Mouse (Mus musculus) lung, embryonic 16.5 days (tissue): ENCODE measurements around the gene Tubg2. TPM values are rescaled to one million over a fixed set of nuclear protein-coding genes. Genes with fewer than 3 reads are reported as not detected.

Experiments used
- ATAC-seq: fragments of 200-750 bp; cut with Nextera tagmentation; 2 replicates; pipeline ENCODE4 v1.8.0; 2017; ENCODE audit warnings: low read depth, mild to moderate bottlenecking, moderate library complexity
- H3K27ac ChIP-seq: fragments of 300-500 bp; sonication (generic); 2 replicates; pipeline ENCODE4 v1.5.1; 2014; ENCODE audit warnings: mild to moderate bottlenecking, control low read depth, low read length
- H3K27me3 ChIP-seq: fragments of 300-500 bp; sonication (generic); 2 replicates; pipeline ENCODE4 v1.6.1; 2014; ENCODE audit warnings: low read depth, low read length, mixed read lengths; ENCODE audit not compliant: control insufficient read depth, insufficient read depth
- H3K36me3 ChIP-seq: fragments of 300-500 bp; sonication (generic); 2 replicates; pipeline ENCODE4 v1.6.1; 2014; ENCODE audit warnings: low read length; ENCODE audit not compliant: control insufficient read depth, insufficient read depth
- H3K4me1 ChIP-seq: fragments of 300-500 bp; sonication (generic); replicated peaks from 2 replicates; pipeline ENCODE4 v1.6.1; 2014; ENCODE audit warnings: low read length, mixed read lengths; ENCODE audit not compliant: control insufficient read depth, insufficient read depth
- H3K4me2 ChIP-seq: fragments of 300-500 bp; sonication (generic); 2 replicates; pipeline ENCODE4 v1.6.1; 2014; ENCODE audit warnings: low read depth, low read length, control low read depth
- H3K4me3 ChIP-seq: fragments of 300-500 bp; sonication (generic); 2 replicates; pipeline ENCODE4 v1.5.1; 2014; ENCODE audit warnings: mild to moderate bottlenecking, low read length, control low read depth
- H3K9ac ChIP-seq: fragments of 300-500 bp; sonication (generic); 2 replicates; pipeline ENCODE4 v1.6.1; 2014; ENCODE audit warnings: low read length, control low read depth
- H3K9me3 ChIP-seq: fragments of 300-500 bp; sonication (generic); 2 replicates; pipeline ENCODE4 v1.6.1; 2016; ENCODE audit warnings: low read length; ENCODE audit not compliant: control insufficient read depth
- WGBS: fragments of 180-500 bp; shearing (Covaris S2); extraction: QIAGEN DNeasy Blood & Tissue Kit; methylation state at CpG from one replicate; pipeline ENCODE4 v1.1.7; 2014; 5-methylcytosine and 5-hydroxymethylcytosine counted together
- polyA plus RNA-seq: library from polyadenylated mRNA; unstranded; fragments of >200 nt; fragmentation: Nextera tagmentation; extraction: Ambion mirVana; gene quantifications from 2 replicates; pipeline ENCODE4 v1.2.1, GENCODE M21; 2015

Gene Tubg2
- polyA plus RNA-seq, 1 experiment from 2014 or later, result 3.1 TPM

GRCm38 (mm10) chr11:101189495-101190180 is 33.9 kb downstream of the Tubg2 start:
- peak overlapping the region; percentile 8; the same call in 1 of the 2 replicates for H3K9ac ChIP-seq
- no peak overlapping the region for H3K4me3 ChIP-seq
- 0 out of 2 replicates have a peak overlapping the region, but pooled peaks have one; percentile 4 for H3K4me2 ChIP-seq
- H3K4me1 ChIP-seq, result peaks cover 22% of the 10 kb centered on the region
- H3K9me3 ChIP-seq, result no peaks in the 10 kb centered on the region
- peak overlapping the region; percentile 90 for H3K27ac ChIP-seq
- H3K27me3 ChIP-seq, result no peaks in the 10 kb centered on the region
- peak; percentile 91 for ATAC-seq
- 13% methylated on average over 6 of the region's 6 CpGs for WGBS
- H3K36me3 ChIP-seq, result no peaks in the 10 kb centered on the region

GRCm38 (mm10) chr11:101190181-101190912 is 34.6 kb downstream of the Tubg2 start:
- H3K4me2 ChIP-seq, result no peak overlapping the region
- H3K9me3 ChIP-seq, result no peaks in the 10 kb centered on the region
- H3K4me3 ChIP-seq, result no peak overlapping the region
- peaks cover 22% of the 10 kb centered on the region for H3K4me1 ChIP-seq
- peak; percentile 32 for ATAC-seq
- no peaks in the 10 kb centered on the region for H3K36me3 ChIP-seq
- peak overlapping the region; percentile 90 for H3K27ac ChIP-seq
- WGBS, result 34% methylated on average over 8 of the region's 8 CpGs
- H3K9ac ChIP-seq, result peak overlapping the region; percentile 8; the same call in 1 of the 2 replicates
- H3K27me3 ChIP-seq, result no peaks in the 10 kb centered on the region

GRCm38 (mm10) chr11:101190913-101191907 is 35.5 kb downstream of the Tubg2 start:
- Histone ChIP-seq H3K36me3 (no peaks in the 10 kb centered on the region), H3K27ac (peak overlapping the region; percentile 90), H3K9ac (no peak overlapping the region), H3K27me3 (no peaks in the 10 kb centered on the region), H3K9me3 (no peaks in the 10 kb centered on the region), H3K4me1 (peaks cover 22% of the 10 kb centered on the region), H3K4me2 (no peak overlapping the region), H3K4me3 (no peak overlapping the region)
- no peak for ATAC-seq
- WGBS, result 43% methylated on average over 17 of the region's 17 CpGs

GRCm38 (mm10) chr11:101191919-101192470 is 36.3 kb downstream of the Tubg2 start:
- H3K4me3 ChIP-seq, result no peak overlapping the region
- H3K4me1 ChIP-seq, result peaks cover 22% of the 10 kb centered on the region
- no peak overlapping the region for H3K27ac ChIP-seq
- no peak overlapping the region for H3K4me2 ChIP-seq
- no peaks in the 10 kb centered on the region for H3K9me3 ChIP-seq
- H3K9ac ChIP-seq, result no peak overlapping the region
- 71% methylated on average over 4 of the region's 4 CpGs for WGBS
- peaks cover 7% of the 10 kb centered on the region; the same call in 1 of the 2 replicates for H3K36me3 ChIP-seq
- H3K27me3 ChIP-seq, result no peaks in the 10 kb centered on the region
- no peak for ATAC-seq

GRCm38 (mm10) chr11:101192646-101193045 is 36.9 kb downstream of the Tubg2 start:
- Histone ChIP-seq H3K4me1 (peaks cover 22% of the 10 kb centered on the region), H3K36me3 (peaks cover 10% of the 10 kb centered on the region; the same call in 1 of the 2 replicates), H3K9me3 (no peaks in the 10 kb centered on the region), H3K4me2 (no peak overlapping the region), H3K27ac (no peak overlapping the region), H3K9ac (no peak overlapping the region), H3K4me3 (no peak overlapping the region), H3K27me3 (no peaks in the 10 kb centered on the region)
- 77% methylated on average over 6 of the region's 6 CpGs for WGBS
- no peak for ATAC-seq

- Histone ChIP-seq H3K4me1 (peaks cover 22% of the 10 kb centered on the region), H3K4me2 (no peak overlapping the region), H3K9ac (no peak overlapping the region), H3K27me3 (no peaks in the 10 kb centered on the region), H3K36me3 (peaks cover 12% of the 10 kb centered on the region; the same call in 1 of the 2 replicates), H3K27ac (no peak overlapping the region), H3K9me3 (no peaks in the 10 kb centered on the region), H3K4me3 (no peak overlapping the region)
- 82% methylated on average over 7 of the region's 7 CpGs for WGBS
- ATAC-seq, result no peak
These were observed 37.4 kb downstream of the Tubg2 start for GRCm38 (mm10) chr11:101193076-101193475.

- no peak for ATAC-seq
- no peak overlapping the region for H3K27ac ChIP-seq
- no peak overlapping the region for H3K9ac ChIP-seq
These were observed 38.4 kb downstream of the Tubg2 start for GRCm38 (mm10) chr11:101194137-101194536.

GRCm38 (mm10) chr11:101194643-101195042 is 38.9 kb downstream of the Tubg2 start:
- Histone ChIP-seq H3K4me3 (no peak overlapping the region), H3K9me3 (no peaks in the 10 kb centered on the region), H3K27me3 (no peaks in the 10 kb centered on the region), H3K27ac (no peak overlapping the region), H3K36me3 (peaks cover 22% of the 10 kb centered on the region), H3K4me2 (no peak overlapping the region), H3K4me1 (peaks cover 12% of the 10 kb centered on the region), H3K9ac (no peak overlapping the region)
- ATAC-seq, result no peak
- WGBS, result 69% methylated on average over 6 of the region's 6 CpGs

More at GRCm38 (mm10) chr11:101194137-101194536, 38.4 kb downstream of the Tubg2 start:
- Histone ChIP-seq H3K27me3 (no peaks in the 10 kb centered on the region), H3K4me3 (no peak overlapping the region), H3K36me3 (peaks cover 18% of the 10 kb centered on the region), H3K4me1 (peaks cover 15% of the 10 kb centered on the region), H3K4me2 (no peak overlapping the region), H3K9me3 (no peaks in the 10 kb centered on the region)
- WGBS, result 62% methylated on average over 5 of the region's 5 CpGs
